Mouse (Mus musculus) lung, adult 2 months (tissue): ENCODE data around the gene Kat7.

Experiments
- CTCF ChIP-seq: fragments of 200-500 bp; IDR thresholded peaks from 2 replicates; pipeline ENCODE4 v1.5.1; 2011; ENCODE audit warnings: mild to moderate bottlenecking, low read length, control low read depth; ENCODE audit not compliant: insufficient read depth
- POLR2A ChIP-seq: fragments of 200-500 bp; IDR thresholded peaks from 2 replicates; pipeline ENCODE4 v1.6.1; 2011; ENCODE audit warnings: low read depth, mild to moderate bottlenecking, control low read depth, low read length, borderline replicate concordance; ENCODE audit errors: extremely low read depth

DNA sequence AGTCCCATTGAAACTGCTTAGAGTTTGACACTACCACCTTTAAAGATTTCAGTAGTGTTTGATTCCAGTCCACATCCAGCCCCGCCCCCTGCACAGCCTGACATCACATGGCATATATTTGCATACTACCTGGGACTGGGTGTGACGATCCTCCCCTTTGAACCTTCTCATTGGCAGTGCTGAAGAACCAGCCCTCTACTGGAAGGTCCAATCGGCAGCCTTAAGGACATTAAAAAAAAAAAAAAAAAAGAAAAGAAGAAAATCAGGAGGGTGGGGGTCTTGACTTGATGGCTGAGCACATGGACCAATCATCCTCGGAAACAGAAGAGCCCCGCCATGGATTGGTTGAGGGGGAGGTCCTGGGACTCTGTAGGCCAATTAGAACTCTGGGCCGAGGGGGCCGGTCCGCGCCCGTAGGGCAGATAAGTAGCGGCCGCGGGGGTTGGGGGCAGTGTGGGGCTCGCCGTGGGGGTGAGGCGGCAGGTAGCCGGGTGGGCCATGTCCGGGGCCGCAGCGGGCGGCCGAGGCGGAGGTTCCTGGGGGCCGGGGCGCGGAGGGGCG is 26.6 kb upstream of the Kat7 start, which contains the start of gene Fam117a:
- TF ChIP-seq CTCF, result no peak
- peak; percentile 49; the same call in 1 of the 2 replicates for TF ChIP-seq POLR2A
